Mouse (Mus musculus) B cell, adult 2 months (primary cell): ENCODE data around the gene Rybp.

ENCODE experiments used
- DNase-seq, 2 experiments: peaks; one replicate each; pipeline ENCODE4 v3.0.0; 2022

Rybp gene

GRCm38 (mm10) chr6:100217507-100217906, 69.8 kb downstream of the Rybp start:
- DNase-seq = no peak

DNA sequence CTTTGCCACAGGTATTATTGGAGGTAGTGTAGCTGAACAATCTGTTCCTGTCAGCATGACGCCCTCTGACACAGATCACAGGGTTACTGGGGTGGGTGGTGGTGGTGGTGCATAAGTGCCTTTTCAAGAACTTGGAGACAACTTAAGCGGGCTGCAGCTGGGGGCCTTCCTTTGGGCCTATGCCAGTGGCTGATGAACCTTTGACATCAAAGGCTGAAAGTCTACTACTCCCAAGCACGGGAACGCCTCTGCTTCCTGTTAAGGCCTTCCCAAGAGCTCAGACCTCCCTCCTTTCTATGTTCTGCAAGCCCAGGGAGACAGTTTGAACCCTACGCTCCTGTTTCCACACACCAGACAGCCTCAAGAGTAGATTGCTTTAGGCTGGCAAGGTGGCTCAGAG, 70.3 kb downstream of the Rybp start:
- DNase-seq = no peak

DNA sequence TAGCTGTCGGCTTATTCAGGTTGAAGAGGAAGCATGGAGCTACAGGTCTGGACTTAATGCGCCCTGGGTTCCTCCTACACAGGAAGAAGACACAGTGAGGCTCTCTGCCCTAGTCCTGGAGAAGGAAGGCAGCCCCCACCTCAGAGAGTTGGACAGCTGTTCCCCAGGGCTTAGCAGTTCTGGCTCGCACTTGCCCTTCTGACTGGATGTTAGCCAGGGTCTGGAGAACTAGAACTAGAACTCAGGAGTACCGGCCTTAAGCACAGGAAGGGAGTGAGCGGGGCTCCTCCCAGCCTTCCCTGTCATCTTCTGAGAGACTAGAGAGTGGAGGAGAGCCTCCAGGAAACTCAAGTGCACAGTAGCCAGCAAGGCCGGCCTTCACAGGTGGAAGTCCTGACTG, 71.5 kb downstream of the Rybp start:
- DNase-seq = no peak

GRCm38 (mm10) chr6:100214132-100214913, 73.0 kb downstream of the Rybp start:
- DNase-seq = no peak

DNA sequence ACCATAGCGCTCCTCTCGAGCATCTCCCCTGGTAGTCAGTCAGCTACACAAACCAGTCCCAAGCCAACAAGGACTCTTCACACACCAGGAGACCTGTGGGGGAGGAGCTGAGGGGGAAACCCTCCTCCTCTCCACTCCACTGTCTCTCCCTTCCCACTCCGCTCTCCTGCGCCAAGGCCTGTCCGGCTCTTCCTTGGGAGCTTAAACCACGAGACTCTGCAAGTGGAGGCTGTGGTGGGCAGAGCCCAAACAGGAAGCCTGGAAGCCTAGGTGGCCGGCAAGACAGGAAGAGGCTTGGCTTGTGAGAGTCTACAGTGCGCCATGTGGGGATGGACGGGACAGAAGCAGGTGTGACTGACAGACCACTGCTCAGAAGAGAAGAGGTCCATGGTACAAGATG, 73.7 kb downstream of the Rybp start:
- DNase-seq = no peak

DNA sequence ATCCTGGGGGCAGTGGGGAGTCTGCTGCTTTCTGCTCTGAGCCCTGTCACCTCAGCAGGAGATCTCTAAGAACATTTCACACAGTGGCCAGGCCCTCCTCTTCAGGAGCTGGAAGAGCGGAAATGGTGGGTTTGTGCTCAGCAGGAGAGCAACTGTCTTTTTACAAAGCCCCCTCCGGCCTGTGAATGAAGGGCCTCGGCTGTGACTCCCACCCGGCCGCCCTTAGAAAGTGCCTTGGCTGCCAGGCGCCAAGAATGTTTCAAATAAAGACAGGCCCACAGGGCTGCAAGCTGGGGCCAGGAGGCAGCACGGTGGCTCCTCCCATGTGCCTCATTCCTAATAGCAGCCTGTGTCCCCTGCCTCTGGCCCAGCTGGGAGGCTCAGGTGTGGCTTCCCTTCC, 74.5 kb downstream of the Rybp start:
- DNase-seq = no peak

- no peak for DNase-seq
Measured at GRCm38 (mm10) chr6:100211646-100212045, 75.6 kb downstream of the Rybp start.

GRCm38 (mm10) chr6:100210517-100210916, 76.8 kb downstream of the Rybp start:
- DNase-seq = no peak

- DNase-seq = no peak
Measured at GRCm38 (mm10) chr6:100206741-100207275, 80.5 kb downstream of the Rybp start.

DNA sequence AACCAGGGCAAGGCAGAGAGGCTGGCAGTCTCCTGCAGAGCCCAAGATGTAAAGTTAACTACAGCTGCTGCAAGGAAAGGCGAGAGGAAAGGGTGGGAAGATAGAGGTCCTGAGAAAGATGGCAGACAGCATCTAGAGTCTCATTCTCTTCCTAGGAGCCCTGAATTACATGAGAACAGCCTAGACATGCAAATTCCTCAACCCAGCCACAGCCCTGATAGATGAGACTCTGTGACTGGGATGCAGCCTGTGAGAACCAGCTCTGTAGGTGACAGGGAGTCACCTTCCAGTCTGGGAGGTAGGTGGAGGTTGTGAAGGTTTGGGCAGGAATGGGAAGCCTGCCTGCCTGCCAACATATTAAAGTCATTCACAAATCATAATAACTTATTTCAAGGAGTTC, 81.0 kb downstream of the Rybp start:
- DNase-seq = no peak

DNA sequence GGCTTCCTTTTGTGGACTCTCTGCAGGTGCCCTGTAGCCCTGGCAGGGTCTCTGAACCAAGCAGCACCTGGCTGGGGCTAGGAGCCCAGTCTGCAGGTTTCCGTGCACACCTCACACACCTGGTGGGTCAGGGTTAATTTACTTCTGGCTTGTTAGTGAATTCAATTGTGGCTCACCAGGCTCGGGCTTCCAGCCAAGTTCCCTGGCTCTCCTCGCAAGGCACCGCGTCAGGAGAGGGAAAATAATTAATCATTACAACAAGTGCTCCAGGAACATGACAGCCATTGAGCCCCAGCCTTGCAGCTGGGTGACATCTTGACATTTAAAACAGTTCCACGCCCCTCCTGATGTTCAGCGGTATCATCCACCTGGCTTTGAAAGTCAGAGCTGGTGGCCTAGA, 82.8 kb downstream of the Rybp start:
- DNase-seq = no peak

DNA sequence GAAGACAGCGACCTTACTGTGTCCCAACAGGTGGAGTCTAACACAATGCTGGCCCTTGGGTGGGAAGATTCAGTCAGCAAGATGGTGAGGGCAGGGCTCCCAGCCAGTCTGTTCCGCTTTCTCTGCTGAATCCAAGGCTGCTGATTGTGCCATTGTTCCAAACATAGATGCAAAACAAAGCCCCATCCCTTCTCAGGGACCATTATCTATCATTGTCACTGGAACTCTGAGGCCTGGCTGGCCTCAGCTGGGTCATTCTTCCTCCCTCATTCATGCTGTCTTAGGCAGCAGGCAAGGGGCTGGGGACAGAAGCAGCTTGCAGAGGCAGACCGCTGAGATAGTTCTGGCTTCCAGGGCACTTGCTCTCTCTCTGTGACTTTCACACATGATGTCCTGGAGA, 83.8 kb downstream of the Rybp start:
- no peak for DNase-seq

- no peak for DNase-seq
Measured at GRCm38 (mm10) chr6:100202091-100202490, 85.2 kb downstream of the Rybp start.

DNA sequence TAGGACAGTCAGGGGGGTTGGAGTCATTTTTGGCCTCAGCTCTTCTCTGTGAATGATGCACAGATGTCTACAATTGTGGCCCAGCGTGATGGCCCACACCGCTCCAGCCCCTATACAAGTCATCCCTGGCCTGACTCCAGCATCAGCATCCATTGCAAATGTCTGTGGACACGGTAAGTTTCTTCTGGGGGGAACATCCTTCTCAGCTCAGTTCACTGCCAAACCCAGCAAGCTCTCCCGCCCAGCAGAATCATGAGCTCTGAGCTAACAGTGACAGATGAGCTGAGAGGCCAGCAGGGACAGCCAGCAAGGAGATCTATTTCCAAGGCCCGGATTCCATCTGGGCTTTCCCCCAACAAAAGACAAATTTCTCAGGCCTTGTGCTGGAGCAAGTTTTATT, 90.2 kb downstream of the Rybp start:
- DNase-seq = no peak

- no peak for DNase-seq
Measured at GRCm38 (mm10) chr6:100195870-100196409, 91.3 kb downstream of the Rybp start.

GRCm38 (mm10) chr6:100195091-100195490, 92.2 kb downstream of the Rybp start:
- DNase-seq = no peak

- no peak for DNase-seq
Measured at GRCm38 (mm10) chr6:100193760-100194159, 93.5 kb downstream of the Rybp start.

GRCm38 (mm10) chr6:100192691-100193229, 94.5 kb downstream of the Rybp start:
- DNase-seq = no peak

DNA sequence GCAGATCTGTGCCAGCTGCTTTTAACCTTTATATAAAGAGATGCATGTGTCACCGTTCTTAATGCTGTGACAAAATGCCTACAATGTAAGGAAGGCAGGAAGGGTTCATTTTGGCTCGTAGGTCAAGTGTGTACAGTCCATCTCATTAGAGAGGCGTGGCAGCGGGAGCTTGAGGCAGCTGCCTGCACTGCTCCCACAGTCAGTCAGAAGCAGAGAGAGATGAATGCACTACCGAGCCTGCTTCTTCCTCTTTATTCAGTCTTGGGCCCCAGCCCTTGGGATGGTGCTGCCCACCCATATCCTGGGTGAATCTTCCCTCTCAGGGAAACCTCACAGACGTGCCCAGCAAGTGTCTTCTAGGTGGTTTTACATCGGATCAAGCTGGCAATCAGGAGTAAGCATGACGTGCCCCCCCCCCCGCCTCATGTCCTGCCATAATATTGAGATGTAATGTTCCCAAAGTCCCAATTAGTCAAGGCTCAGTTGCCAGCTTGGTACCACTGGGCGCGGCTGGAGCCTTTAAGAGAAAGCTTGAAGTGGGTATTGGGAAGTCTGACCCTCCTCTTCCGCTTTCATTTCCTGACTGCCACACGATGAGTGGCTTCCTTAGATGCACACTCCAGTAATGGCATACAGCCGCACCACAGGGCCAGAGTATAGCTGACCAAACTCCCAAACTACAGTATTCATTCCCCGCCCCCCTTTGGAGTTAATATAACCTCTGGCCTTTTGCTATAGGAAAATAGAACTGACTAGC, 96.3 kb downstream of the Rybp start:
- DNase-seq = no peak

- DNase-seq = no peak
Measured at GRCm38 (mm10) chr6:100190310-100190709, 97.0 kb downstream of the Rybp start.

GRCm38 (mm10) chr6:100188883-100189743, 98.2 kb downstream of the Rybp start:
- DNase-seq = no peak

DNA sequence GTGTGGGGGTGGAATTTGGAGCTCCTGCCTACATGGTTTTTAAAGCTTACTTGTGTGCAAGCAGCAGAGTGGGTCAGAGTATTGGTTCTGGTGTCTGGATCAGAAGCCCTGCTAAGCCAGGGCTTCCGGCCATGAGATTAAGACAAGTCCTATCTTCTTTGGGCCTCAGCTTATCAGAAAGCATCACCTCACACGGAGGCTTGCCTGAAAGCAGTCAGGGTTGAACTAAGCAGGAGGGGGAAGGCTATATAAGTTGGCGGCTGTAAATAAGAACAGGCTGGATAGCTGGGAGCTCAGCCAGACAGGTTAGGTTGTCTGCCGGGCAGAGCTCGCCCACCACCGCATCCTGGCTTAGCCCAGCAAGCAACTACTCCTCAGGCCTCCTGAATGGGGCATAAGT, 99.5 kb downstream of the Rybp start:
- no peak for DNase-seq

GRCm38 (mm10) chr6:100186789-100187188, 100.5 kb downstream of the Rybp start:
- no peak for DNase-seq
